In the genomic region with DNA sequence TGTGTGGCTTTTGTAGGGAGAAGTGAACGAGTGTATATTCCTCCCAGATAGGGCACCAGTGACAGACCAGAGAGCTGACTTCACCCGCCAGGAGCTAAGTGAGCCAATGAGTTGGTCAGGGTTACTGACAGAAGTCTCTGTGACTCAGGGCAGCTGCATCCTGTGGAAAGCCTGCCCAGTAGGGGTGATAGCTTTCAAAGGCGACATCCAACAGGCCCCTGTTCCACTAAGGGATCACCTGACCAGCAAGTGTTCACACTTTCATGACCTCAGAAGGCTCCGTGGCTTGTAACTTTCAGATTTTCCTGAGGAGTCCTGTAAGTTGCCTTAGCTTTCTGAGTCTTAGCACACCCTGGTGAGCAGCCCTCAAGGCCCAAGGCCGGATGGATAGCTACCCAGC, we compare ENCODE assay signal across 18 mouse cellular contexts. TPM values are rescaled to one million over a fixed set of nuclear protein-coding genes. Genes with fewer than 3 reads are reported as not detected.
"Had no signal": no experiment of that assay in that cellular context is flagged by ENCODE, and none has a peak within 500 bp of the region (broad histone marks: within the 10 kb centered on the region; RNA-seq: fewer than 3 reads in every experiment).

No protein-coding gene starts in this region.

- H3K9me3 ChIP-seq: neural tube, embryonic 15.5 days had no signal

- H3K9ac ChIP-seq: neural tube, embryonic 13.5 days; neural tube, embryonic 15.5 days; stomach, embryonic 15.5 days had no signal

- DNase-seq: retina, postnatal 1 day; right cerebral cortex, adult 18-20 months; right cerebral cortex, postnatal 14 days; right cerebral cortex, postnatal 25 days; right cerebral cortex, postnatal 4 days; spleen, adult 18-20 months; thymus, adult 18-20 months; thymus, adult 2 months; thymus, postnatal 14 days; thymus, postnatal 25 days; thymus, postnatal 36 days; thymus, postnatal 4 days had no signal

- H3K4me1 ChIP-seq: stomach, embryonic 15.5 days had no signal

- H3K27me3 ChIP-seq: neural tube, embryonic 13.5 days; neural tube, embryonic 15.5 days; stomach, embryonic 15.5 days had no signal

- H3K27ac ChIP-seq: neural tube, embryonic 13.5 days; neural tube, embryonic 15.5 days; stomach, embryonic 15.5 days; stomach, postnatal 0 days had no signal

- H3K4me2 ChIP-seq: neural tube, embryonic 13.5 days; neural tube, embryonic 15.5 days; stomach, embryonic 15.5 days had no signal

- H3K36me3 ChIP-seq: neural tube, embryonic 13.5 days; neural tube, embryonic 15.5 days; stomach, embryonic 15.5 days had no signal

- H3K4me3 ChIP-seq: neural tube, embryonic 13.5 days; neural tube, embryonic 15.5 days; stomach, embryonic 15.5 days had no signal

RNA-seq across cellular contexts. Expression of a gene that starts 23.4 kb away (rescaled TPM):
- polyA plus RNA-seq: neural tube, embryonic 14.5 days had no signal

RNA-seq across cellular contexts. Expression of a gene that starts 47.7 kb away (rescaled TPM):
- total RNA-seq: neutrophil, adult 5-6 weeks had no signal

RNA-seq across cellular contexts. Expression of a gene that starts 55.8 kb away (rescaled TPM):
- polyA plus RNA-seq: stomach, postnatal 0 days had no signal
